Mouse (Mus musculus): ENCODE measurements around the gene Ephb2. TPM values are rescaled to one million over a fixed set of nuclear protein-coding genes. Genes with fewer than 3 reads are reported as not detected.

Ephb2 gene
- total RNA-seq, 2 experiments from 2014 or later: 24.0 to 29.2 TPM

GRCm38 (mm10) chr4:136838462-136838861 lies 2.7 kb upstream of the Ephb2 start:
- no peak for DNase-seq (ENCODE audit: extremely low spot score in 1 of 2, low spot score in 1 of 2)

DNA sequence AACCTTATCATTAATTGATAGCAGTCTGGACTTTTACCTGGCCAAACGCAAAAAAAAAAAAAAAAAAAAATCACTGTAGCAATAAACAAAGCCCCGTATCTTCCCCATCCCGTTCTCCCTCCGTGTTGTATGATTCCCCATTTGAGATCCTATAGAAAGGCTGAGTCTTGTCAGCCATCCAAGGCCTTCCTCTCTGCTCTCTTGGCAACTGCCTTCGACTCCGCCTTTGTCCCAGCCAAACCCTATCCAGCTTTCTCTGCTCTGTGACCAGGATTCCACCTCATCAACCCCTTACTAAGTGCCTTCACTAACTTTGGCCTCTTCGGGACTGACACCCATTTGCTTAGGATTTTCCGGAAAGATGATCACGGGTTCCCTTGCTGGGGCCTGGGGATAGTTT lies 2.2 kb upstream of the Ephb2 start:
- no peak for DNase-seq (ENCODE audit: extremely low spot score in 1 of 2, low spot score in 1 of 2)

DNA sequence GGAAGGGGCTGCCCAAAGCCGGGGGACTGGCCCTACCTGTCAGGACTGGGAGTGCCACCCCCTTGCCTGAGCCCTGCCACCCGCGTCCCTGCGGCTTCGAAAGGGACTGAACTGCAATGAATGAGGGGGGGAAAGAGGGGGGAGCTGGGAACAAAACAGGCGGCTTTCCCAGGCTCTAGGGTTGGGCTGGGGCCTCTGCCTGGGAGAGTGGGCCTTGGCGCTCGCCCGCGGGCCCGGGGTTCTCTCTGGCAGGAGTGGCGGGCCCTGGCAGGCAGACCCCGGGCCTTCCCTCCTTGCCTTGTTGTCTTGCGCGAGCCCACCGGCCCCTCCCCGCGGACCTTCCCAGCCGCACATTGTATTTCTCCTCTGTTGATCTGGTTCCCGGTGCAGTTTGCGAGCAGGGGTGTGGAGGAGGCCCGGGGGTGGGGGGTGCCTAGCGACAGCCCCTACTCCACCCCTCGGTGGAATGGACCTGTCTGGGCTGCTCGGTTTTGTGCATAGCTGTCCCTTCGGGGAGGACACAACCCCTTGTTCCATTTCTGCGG lies 671 bp upstream of the Ephb2 start:
- DNase-seq (ENCODE audit: extremely low spot score in 1 of 2, low spot score in 1 of 2): peak in 1 of 2 experiments; percentile 35

GRCm38 (mm10) chr4:136834815-136835620 lies 770 bp downstream of the Ephb2 start:
- peak; percentile 17 to 36 for DNase-seq (ENCODE audit: extremely low spot score in 1 of 2, low spot score in 1 of 2)

DNA sequence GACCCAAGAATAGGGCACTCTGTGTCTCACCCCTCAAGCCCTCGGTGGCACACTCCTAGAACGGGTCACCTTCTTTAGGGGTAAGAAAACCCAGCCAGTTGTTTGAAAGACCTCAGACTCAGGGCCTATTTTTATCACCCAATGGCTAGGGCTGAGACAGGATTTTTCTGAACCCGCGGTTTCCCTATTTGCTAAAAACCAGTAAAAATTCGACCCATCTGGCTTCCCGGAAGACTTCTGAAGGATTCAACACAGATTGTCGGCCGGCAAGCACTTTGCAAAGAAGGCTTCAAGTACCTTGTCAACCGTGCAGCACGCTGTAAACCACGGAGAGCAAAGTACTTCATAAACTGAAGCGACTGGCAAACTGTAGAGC lies 1.4 kb downstream of the Ephb2 start:
- DNase-seq (ENCODE audit: extremely low spot score in 1 of 2, low spot score in 1 of 2): no peak

DNA sequence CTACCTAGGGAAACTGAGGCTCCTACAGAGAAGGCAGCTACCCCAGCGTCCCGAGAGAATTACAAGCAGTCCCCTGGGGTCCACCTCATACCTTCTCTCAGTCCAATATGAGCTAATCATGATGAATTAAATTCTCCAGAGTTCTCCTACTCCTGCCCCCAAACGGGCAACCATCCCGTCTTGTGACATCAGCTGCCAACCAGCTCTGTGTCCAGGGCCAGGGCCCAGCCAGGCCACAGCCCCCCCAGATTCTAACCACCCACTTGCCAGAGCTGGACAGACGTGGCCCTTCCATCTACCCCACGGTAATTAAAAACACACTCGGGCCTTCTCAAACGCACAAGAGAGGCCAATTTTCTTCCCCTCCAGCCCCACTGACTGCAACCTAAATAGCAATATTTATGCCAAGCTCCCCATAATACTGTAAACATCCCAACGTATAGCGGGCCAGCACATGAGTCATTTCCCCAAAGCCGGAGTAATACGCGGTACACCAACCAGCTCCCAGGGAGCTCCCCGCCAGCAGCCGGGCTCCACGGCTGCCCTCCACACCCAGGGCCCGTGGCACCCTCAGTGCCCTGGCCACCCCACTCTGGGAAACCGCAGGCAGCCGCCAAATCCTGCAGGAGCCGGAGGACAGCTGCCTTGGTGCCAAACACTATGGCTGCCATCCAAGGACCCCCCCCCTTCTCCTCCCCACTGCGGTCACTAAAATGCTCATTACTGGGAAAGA lies 2.0 kb downstream of the Ephb2 start:
- DNase-seq (ENCODE audit: extremely low spot score in 1 of 2, low spot score in 1 of 2): no peak

GRCm38 (mm10) chr4:136832559-136833232 lies 3.1 kb downstream of the Ephb2 start:
- no peak for DNase-seq (ENCODE audit: extremely low spot score in 1 of 2, low spot score in 1 of 2)

GRCm38 (mm10) chr4:136830272-136830823 lies 5.4 kb downstream of the Ephb2 start:
- no peak for DNase-seq (ENCODE audit: extremely low spot score in 1 of 2, low spot score in 1 of 2)

DNA sequence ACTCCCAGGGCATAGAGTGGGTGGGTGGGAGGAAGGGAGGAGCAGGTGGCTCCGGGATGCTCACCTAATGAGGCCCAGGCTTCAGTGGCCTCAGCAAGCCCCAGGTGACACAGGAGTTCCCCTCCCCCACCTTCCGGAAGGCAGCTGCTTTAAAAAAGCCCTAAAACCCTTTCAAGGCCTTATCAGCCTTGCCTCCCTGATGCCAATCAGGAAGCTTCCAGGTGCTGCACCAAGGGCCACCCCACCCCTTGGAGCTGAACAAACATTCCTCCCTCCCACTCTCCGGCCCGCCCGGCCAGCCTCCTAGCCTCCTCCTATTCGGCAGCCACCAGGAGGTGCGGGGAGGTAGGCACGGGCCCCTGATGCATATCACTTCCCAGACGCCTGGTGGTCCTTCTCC lies 6.0 kb downstream of the Ephb2 start:
- DNase-seq (ENCODE audit: extremely low spot score in 1 of 2, low spot score in 1 of 2): no peak

DNA sequence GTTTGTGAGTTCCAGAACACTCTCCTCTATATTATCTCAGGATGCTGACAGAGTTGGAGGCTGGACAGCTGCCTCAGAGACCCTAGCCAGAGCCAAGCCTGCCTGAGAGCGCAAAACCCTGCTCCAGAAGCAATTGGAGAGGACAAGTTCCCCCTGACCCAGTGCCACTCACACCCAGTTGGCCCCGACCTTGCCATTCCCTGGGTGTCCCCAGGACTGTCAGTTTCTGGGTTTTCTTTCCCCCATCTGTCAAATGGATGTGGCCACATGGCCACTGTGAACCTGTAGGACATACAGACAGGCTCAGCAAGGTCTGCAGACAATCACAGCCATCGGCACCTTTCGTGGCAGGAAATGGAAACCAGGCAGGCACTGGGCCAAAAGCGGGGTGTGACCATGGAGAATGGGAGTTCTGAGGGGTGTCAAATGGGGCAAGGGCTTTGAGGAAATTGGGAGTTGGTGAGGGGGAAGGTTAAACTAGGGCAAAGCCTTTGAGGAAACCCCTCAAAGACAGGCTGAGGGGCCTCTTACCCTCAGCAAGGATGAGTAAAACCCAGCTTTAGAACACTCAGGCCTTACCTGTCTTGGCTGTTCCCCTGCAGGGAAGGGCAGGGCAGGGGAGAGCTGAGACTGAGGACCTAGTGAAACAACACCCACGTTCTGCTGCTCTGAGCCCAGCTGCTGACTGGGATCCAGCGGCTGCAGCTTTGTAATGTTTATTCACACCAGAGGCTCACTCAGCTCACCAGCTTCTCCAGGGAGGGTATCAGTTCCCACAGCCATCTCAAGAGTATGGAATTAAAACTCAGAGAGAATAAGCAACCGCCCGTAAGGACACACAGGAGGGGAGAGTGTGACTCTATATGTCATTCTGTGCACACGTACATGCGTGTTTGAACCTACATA lies 6.9 kb downstream of the Ephb2 start:
- DNase-seq (ENCODE audit: extremely low spot score in 1 of 2, low spot score in 1 of 2): no peak

DNA sequence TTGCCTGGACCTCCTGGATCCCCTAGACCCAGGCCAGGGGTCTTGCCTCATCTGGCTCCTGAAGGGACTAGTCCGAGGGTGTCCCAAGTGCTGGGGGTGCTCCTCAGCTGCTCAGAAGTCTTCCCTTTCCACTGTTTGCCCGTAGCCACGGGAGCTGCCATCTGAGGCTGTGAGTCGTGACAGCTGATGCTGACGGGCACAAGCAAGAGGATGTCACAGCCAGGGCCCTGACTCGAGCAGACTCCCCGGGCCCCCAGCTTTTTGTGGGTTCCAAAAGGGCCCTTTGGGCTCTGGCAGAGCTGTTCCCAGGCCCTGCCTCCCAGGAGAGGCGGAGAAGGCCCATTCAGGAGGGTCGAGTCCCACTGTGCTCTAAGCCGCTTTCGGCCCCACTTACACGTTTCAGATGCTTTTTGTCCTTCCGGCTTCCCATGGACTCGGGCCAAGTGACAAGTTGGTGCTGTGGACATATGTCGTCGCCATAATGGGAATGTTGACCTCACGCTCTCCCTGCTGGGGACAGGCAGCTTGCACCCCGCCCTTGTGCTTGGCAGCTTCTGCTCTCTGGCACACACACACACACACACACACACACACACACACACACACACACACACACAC lies 10.7 kb downstream of the Ephb2 start:
- DNase-seq (ENCODE audit: extremely low spot score in 1 of 2, low spot score in 1 of 2): no peak

- DNase-seq (ENCODE audit: extremely low spot score in 1 of 2, low spot score in 1 of 2): no peak
Measured at GRCm38 (mm10) chr4:136820069-136820522, 15.7 kb downstream of the Ephb2 start.

GRCm38 (mm10) chr4:136816701-136817100 lies 19.1 kb downstream of the Ephb2 start:
- DNase-seq (ENCODE audit: extremely low spot score in 1 of 2, low spot score in 1 of 2): peak; percentile 37 to 63

DNA sequence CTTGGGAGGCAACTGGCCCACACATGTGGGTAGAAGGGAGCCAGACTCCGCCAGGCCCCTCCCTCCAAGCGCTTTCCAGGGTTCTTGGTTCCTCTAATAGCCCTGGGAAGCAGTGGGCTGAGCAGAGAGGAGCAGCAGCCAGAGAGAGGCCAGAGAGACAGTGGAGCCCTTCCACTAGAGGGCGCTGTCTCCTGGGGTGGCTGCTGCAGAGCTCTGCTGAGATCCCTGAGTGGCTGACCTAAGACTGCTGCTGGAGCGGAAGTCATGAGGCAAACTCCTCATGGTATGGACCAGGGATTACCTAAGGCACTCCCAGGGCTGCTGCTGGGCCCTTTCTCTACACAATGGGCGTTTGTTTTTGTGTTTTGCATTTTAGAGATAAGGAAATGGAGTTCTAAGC lies 20.4 kb downstream of the Ephb2 start:
- peak in 1 of 2 experiments; percentile 38 for DNase-seq (ENCODE audit: extremely low spot score in 1 of 2, low spot score in 1 of 2)

- DNase-seq (ENCODE audit: extremely low spot score in 1 of 2, low spot score in 1 of 2): no peak
Measured at GRCm38 (mm10) chr4:136812543-136812942, 23.2 kb downstream of the Ephb2 start.

- no peak for DNase-seq (ENCODE audit: extremely low spot score in 1 of 2, low spot score in 1 of 2)
Measured at GRCm38 (mm10) chr4:136811596-136811995, 24.2 kb downstream of the Ephb2 start.

GRCm38 (mm10) chr4:136808478-136808877 lies 27.3 kb downstream of the Ephb2 start:
- DNase-seq (ENCODE audit: extremely low spot score in 1 of 2, low spot score in 1 of 2): no peak

- DNase-seq (ENCODE audit: extremely low spot score in 1 of 2, low spot score in 1 of 2): no peak
Measured at GRCm38 (mm10) chr4:136807448-136808009, 28.3 kb downstream of the Ephb2 start.

- no peak for DNase-seq (ENCODE audit: extremely low spot score in 1 of 2, low spot score in 1 of 2)
Measured at GRCm38 (mm10) chr4:136806254-136806653, 29.5 kb downstream of the Ephb2 start.
